Comparison of ENCODE assay signal across 8 mouse cellular contexts in genomic region chr17:23542004-23542720, GRCm38 (mm10). TPM values are rescaled to one million over a fixed set of nuclear protein-coding genes. Genes with fewer than 3 reads are reported as not detected.
DNase-seq lines count a peak whose midpoint lies in the region; ATAC-seq and TF ChIP-seq lines count a peak whose summit lies in the region.

No protein-coding gene starts in this region.

- TF ChIP-seq CTCF in liver, embryonic 14.5 days (IDR thresholded peaks at IDR 0.05; ENCODE audit: low read depth), result no peak

- no peak for DNase-seq in kidney, adult 9 months
- DNase-seq in Muller cell, postnatal 12 days (ENCODE audit: inconsistent ontology term), result peak; percentile 49
- no peak for DNase-seq in liver, embryonic 14.5 days (ENCODE audit: low read depth in 3 of 3, low spot score in 3 of 3)
- DNase-seq in testis, postnatal 14 days (ENCODE audit: low spot score), result peak; percentile 44
- DNase-seq in spleen, adult 18-20 months, result no peak
- DNase-seq in layer of hippocampus, adult 18-20 months (ENCODE audit: low spot score in 2 of 2), result no peak

- no peak for TF ChIP-seq EP300 in liver, embryonic 14.5 days (IDR thresholded peaks at IDR 0.05; ENCODE audit: low read depth)

- H3K4me1 ChIP-seq in kidney, embryonic 14.5 days (ENCODE audit: control insufficient read depth, insufficient read depth, low read length), result peaks cover 20% of the 10 kb centered on the region
- peaks cover 22% of the 10 kb centered on the region for H3K4me1 ChIP-seq in forebrain, embryonic 13.5 days
- peaks cover 10 to 28% of the 10 kb centered on the region in 2 experiments for H3K4me1 ChIP-seq in liver, embryonic 14.5 days (replicated peaks; ENCODE audit: control insufficient read depth in 2 of 2, insufficient read depth in 2 of 2, low read length in 1 of 2)

- H3K4me3 ChIP-seq in kidney, embryonic 14.5 days (ENCODE audit: low read length), result peak overlapping the region; percentile 22; the same call in 1 of the 2 replicates
- peak overlapping the region; percentile 19 for H3K4me3 ChIP-seq in forebrain, embryonic 13.5 days
- H3K4me3 ChIP-seq in liver, embryonic 14.5 days (ENCODE audit: insufficient read depth in 1 of 2, low read depth in 2 of 2, low read length in 2 of 2), result 0 out of 4 replicates have a peak overlapping the region, but pooled peaks of 1 of the 2 experiments have one; percentile 2

- 0 out of 2 replicates have a peak overlapping the region, but pooled peaks have one; percentile 31 for H3K9ac ChIP-seq in kidney, embryonic 14.5 days (ENCODE audit: low read depth, low read length)
- H3K9ac ChIP-seq in forebrain, embryonic 13.5 days, result 0 out of 2 replicates have a peak overlapping the region, but pooled peaks have one; percentile 30
- 0 out of 2 replicates have a peak overlapping the region, but pooled peaks have one; percentile 18 for H3K9ac ChIP-seq in liver, embryonic 14.5 days (replicated peaks)

- no peak for ATAC-seq in kidney, embryonic 14.5 days (ENCODE audit: low FRiP score, low TSS enrichment)
- no peak for ATAC-seq in forebrain, embryonic 13.5 days
- ATAC-seq in liver, embryonic 14.5 days (ENCODE audit: insufficient read depth), result no peak

- WGBS in kidney, embryonic 14.5 days, result 10% methylated on average over 12 of the region's 12 CpGs
- WGBS in forebrain, embryonic 13.5 days, result 14% methylated on average over 12 of the region's 12 CpGs
- WGBS in liver, embryonic 14.5 days (ENCODE audit: insufficient replicate concordance), result 24% methylated on average over 12 of the region's 12 CpGs

- peak overlapping the region; percentile 26 for H3K4me2 ChIP-seq in kidney, embryonic 14.5 days (replicated peaks; ENCODE audit: low read depth, low read length)
- peak overlapping the region; percentile 48 for H3K4me2 ChIP-seq in forebrain, embryonic 13.5 days
- H3K4me2 ChIP-seq in liver, embryonic 14.5 days (ENCODE audit: low read depth), result peak overlapping the region; percentile 41

- H3K36me3 ChIP-seq in kidney, embryonic 14.5 days (ENCODE audit: control insufficient read depth, insufficient read depth, low read length), result no peaks in the 10 kb centered on the region
- no peaks in the 10 kb centered on the region for H3K36me3 ChIP-seq in forebrain, embryonic 13.5 days (ENCODE audit: poor library complexity, severe bottlenecking)
- H3K36me3 ChIP-seq in liver, embryonic 14.5 days (replicated peaks; ENCODE audit: control insufficient read depth, insufficient read depth, low read depth), result no peaks in the 10 kb centered on the region

- H3K9me3 ChIP-seq in kidney, embryonic 14.5 days (ENCODE audit: control insufficient read depth, low read length), result no peaks in the 10 kb centered on the region
- no peaks in the 10 kb centered on the region for H3K9me3 ChIP-seq in forebrain, embryonic 13.5 days (replicated peaks)
- H3K9me3 ChIP-seq in liver, embryonic 14.5 days (ENCODE audit: control insufficient read depth, low read length), result no peaks in the 10 kb centered on the region

- no peak overlapping the region for H3K27ac ChIP-seq in kidney, embryonic 14.5 days (ENCODE audit: low read depth, low read length)
- H3K27ac ChIP-seq in forebrain, embryonic 13.5 days, result no peak overlapping the region
- H3K27ac ChIP-seq in liver, embryonic 14.5 days, result no peak overlapping the region

- peaks cover 15% of the 10 kb centered on the region; the same call in 1 of the 2 replicates for H3K27me3 ChIP-seq in kidney, embryonic 14.5 days (ENCODE audit: control insufficient read depth, insufficient read depth, low read length)
- H3K27me3 ChIP-seq in forebrain, embryonic 13.5 days, result peaks cover 48% of the 10 kb centered on the region
- no peaks in the 10 kb centered on the region for H3K27me3 ChIP-seq in liver, embryonic 14.5 days (ENCODE audit: control insufficient read depth, insufficient read depth, low read length)

RNA-seq across cellular contexts. Expression of gene Zfp213, which starts 21.9 kb away (rescaled TPM):
- polyA plus RNA-seq in kidney, embryonic 14.5 days (2014; fragmentation: Nextera tagmentation; extraction: Ambion mirVana), result 19.5 and 24.9 TPM in 2 replicates
- polyA plus RNA-seq in forebrain, embryonic 13.5 days (2015; fragmentation: Nextera tagmentation; extraction: Ambion mirVana), result 20.7 and 22.4 TPM in 2 replicates
- polyA plus RNA-seq in liver, embryonic 14.5 days (2012; rRNA removed), result 3.7 and 4.1 TPM in 2 replicates
- polyA plus RNA-seq in liver, embryonic 14.5 days (2014; fragmentation: Nextera tagmentation; extraction: Ambion mirVana), result 4.1 and 4.8 TPM in 2 replicates
- 1 to 10 TPM; 7.9 to 8.0 TPM for total RNA-seq in layer of hippocampus, adult 18-20 months (2021)

RNA-seq across cellular contexts. Expression of gene Zfp13, which starts 57.1 kb away (rescaled TPM):
- polyA plus RNA-seq in kidney, embryonic 14.5 days (2014; fragmentation: Nextera tagmentation; extraction: Ambion mirVana), result 15.3 and 19.1 TPM in 2 replicates
- polyA plus RNA-seq in forebrain, embryonic 13.5 days (2015; fragmentation: Nextera tagmentation; extraction: Ambion mirVana), result 21.2 and 26.8 TPM in 2 replicates
- polyA plus RNA-seq in liver, embryonic 14.5 days (2012; rRNA removed), result 1.9 and 2.0 TPM in 2 replicates
- polyA plus RNA-seq in liver, embryonic 14.5 days (2014; fragmentation: Nextera tagmentation; extraction: Ambion mirVana), result 1.3 TPM in 2 replicates
- 10 to 100 TPM; 28.0 to 29.6 TPM for total RNA-seq in layer of hippocampus, adult 18-20 months (2021)

RNA-seq across cellular contexts. Expression of gene Zscan10, which starts 58.5 kb away (rescaled TPM):
- polyA plus RNA-seq in kidney, embryonic 14.5 days (2014; fragmentation: Nextera tagmentation; extraction: Ambion mirVana), result 0.29 and 0.45 TPM in 2 replicates
- 0.24 TPM in 1 of 2 replicates, not detected in the other for polyA plus RNA-seq in forebrain, embryonic 13.5 days (2015; fragmentation: Nextera tagmentation; extraction: Ambion mirVana)
- not detected in 2 replicates for polyA plus RNA-seq in liver, embryonic 14.5 days (2012; rRNA removed)
- polyA plus RNA-seq in liver, embryonic 14.5 days (2014; fragmentation: Nextera tagmentation; extraction: Ambion mirVana), result not detected in 2 replicates
- total RNA-seq in layer of hippocampus, adult 18-20 months (2021), result not detected

Comparison
In these comparisons a context has a peak if more than half of its experiments do, and no peak if none do; other contexts are left out.
1. DNase-seq: peak in Muller cell, postnatal 12 days (single experiment) and testis, postnatal 14 days (single experiment); none in kidney, adult 9 months (single experiment), liver, embryonic 14.5 days (0 of 3), spleen, adult 18-20 months (0 of 2) and layer of hippocampus, adult 18-20 months (0 of 2).
2. Peak in every context shown above with its lines, with median percentiles within 50 percentile points of each other: H3K4me2 ChIP-seq and H3K9ac ChIP-seq.